Mouse (Mus musculus) heart, embryonic 16.5 days (tissue): Measurements from ENCODE around the gene Spindoc. TPM values are rescaled to one million over a fixed set of nuclear protein-coding genes. Genes with fewer than 3 reads are reported as not detected.
A peak's percentile ranks its signal among the peaks of the same experiment; 100 is the strongest.
"Not testable (repeated sequence)": the region's sequence is repeated elsewhere in the genome, so short reads cannot be mapped to it uniquely, and the experiment has no call there.

Experiments used
- ATAC-seq: fragments of 200-750 bp; cut with Nextera tagmentation; replicated peaks from 2 replicates; pipeline ENCODE4 v1.8.0; 2017; ENCODE audit warnings: moderate number of reproducible peaks; ENCODE audit not compliant: insufficient read depth, low FRiP score; ENCODE audit errors: extremely low read depth
- H3K27ac ChIP-seq: fragments of 300-500 bp; sonication (generic); 2 replicates; pipeline ENCODE4 v1.5.1; 2014; ENCODE audit warnings: mild to moderate bottlenecking, low read length, control low read depth, moderate library complexity
- H3K27me3 ChIP-seq: fragments of 300-500 bp; sonication (generic); 2 replicates; pipeline ENCODE4 v1.6.1; 2014; ENCODE audit warnings: low read length, mixed read lengths; ENCODE audit not compliant: control insufficient read depth, insufficient read depth
- H3K36me3 ChIP-seq: fragments of 300-500 bp; sonication (generic); 2 replicates; pipeline ENCODE4 v1.6.1; 2014; ENCODE audit not compliant: control insufficient read depth, insufficient read depth
- H3K4me1 ChIP-seq: fragments of 300-500 bp; sonication (generic); 2 replicates; pipeline ENCODE4 v1.6.1; 2014; ENCODE audit warnings: low read length, mixed read lengths; ENCODE audit not compliant: control insufficient read depth, insufficient read depth
- H3K4me2 ChIP-seq: fragments of 300-500 bp; sonication (generic); 2 replicates; pipeline ENCODE4 v1.6.1; 2014; ENCODE audit warnings: low read depth, mild to moderate bottlenecking, control low read depth, low read length
- H3K4me3 ChIP-seq: fragments of 300-500 bp; sonication (generic); 2 replicates; pipeline ENCODE4 v1.5.1; 2014; ENCODE audit warnings: mild to moderate bottlenecking, control low read depth, low read length
- H3K9ac ChIP-seq: fragments of 300-500 bp; sonication (generic); 2 replicates; pipeline ENCODE4 v1.6.1; 2014; ENCODE audit warnings: low read length, control low read depth
- H3K9me3 ChIP-seq: fragments of 300-500 bp; sonication (generic); replicated peaks from 2 replicates; pipeline ENCODE4 v1.6.1; 2016; ENCODE audit warnings: low read length; ENCODE audit not compliant: control insufficient read depth
- WGBS: fragments of 180-500 bp; shearing (Covaris S2); extraction: QIAGEN DNeasy Blood & Tissue Kit; methylation state at CpG from one replicate; pipeline ENCODE4 v1.1.7; 2014; 5-methylcytosine and 5-hydroxymethylcytosine counted together
- polyA plus RNA-seq: library from polyadenylated mRNA; unstranded; fragments of >200 nt; fragmentation: Nextera tagmentation; extraction: Ambion mirVana; gene quantifications from 2 replicates; pipeline ENCODE4 v1.2.1, GENCODE M21; 2015

Gene Spindoc
- polyA plus RNA-seq, 1 experiment from 2014 or later: 15.0 TPM

- Histone ChIP-seq H3K4me3 (no peak overlapping the region), H3K9ac (no peak overlapping the region), H3K4me2 (no peak overlapping the region), H3K27me3 (no peaks in the 10 kb centered on the region; the same call in 1 of the 2 replicates), H3K4me1 (peaks cover 8% of the 10 kb centered on the region), H3K9me3 (peaks cover 5% of the 10 kb centered on the region), H3K27ac (no peak overlapping the region), H3K36me3 (no peaks in the 10 kb centered on the region)
- ATAC-seq: no peak
- 52% methylated on average over 9 of the region's 9 CpGs for WGBS
These were observed 21.9 kb upstream of the Spindoc start for GRCm38 (mm10) chr19:7404623-7405229.

- Histone ChIP-seq H3K9ac (no peak overlapping the region), H3K27me3 (peaks cover 3% of the 10 kb centered on the region; the same call in 1 of the 2 replicates), H3K9me3 (peaks cover 7% of the 10 kb centered on the region; the same call in 1 of the 2 replicates), H3K4me3 (no peak overlapping the region), H3K4me2 (0 out of 2 replicates have a peak overlapping the region, but pooled peaks have one; percentile 2), H3K36me3 (no peaks in the 10 kb centered on the region), H3K4me1 (peaks cover 8% of the 10 kb centered on the region), H3K27ac (peak overlapping the region; percentile 41)
- WGBS: 47% methylated on average over 11 of the region's 11 CpGs
- no peak for ATAC-seq
These were observed 17.8 kb upstream of the Spindoc start for GRCm38 (mm10) chr19:7400635-7401034.

DNA sequence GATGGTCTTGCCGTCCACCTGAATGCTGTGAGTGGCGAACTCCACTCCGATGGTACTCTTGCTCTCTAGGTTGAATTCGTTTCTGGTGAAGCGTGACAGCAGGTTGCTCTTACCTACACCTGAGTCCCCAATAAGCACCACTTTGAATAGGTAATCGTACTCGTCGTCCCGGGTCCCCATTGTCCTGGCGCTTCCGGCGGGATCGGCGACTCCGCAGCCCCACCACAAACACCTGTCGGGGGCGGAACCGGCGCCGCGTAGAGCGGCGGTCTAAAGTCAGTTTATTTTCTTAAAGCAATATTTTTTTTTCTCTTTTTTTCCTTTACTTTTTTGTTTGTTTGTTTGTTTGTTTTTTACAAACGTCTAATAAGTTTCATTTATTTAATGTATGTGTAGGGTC, 16.1 kb upstream of the Spindoc start:
- H3K9me3 ChIP-seq: peaks cover 17% of the 10 kb centered on the region
- not testable (repeated sequence) for H3K9ac ChIP-seq, H3K27me3 ChIP-seq, ATAC-seq, H3K36me3 ChIP-seq, H3K4me1 ChIP-seq, H3K27ac ChIP-seq, H3K4me3 ChIP-seq, H3K4me2 ChIP-seq
- 36% methylated on average over 24 of the region's 24 CpGs for WGBS

- not testable (repeated sequence) for H3K4me2 ChIP-seq, H3K27me3 ChIP-seq, ATAC-seq, H3K27ac ChIP-seq, H3K36me3 ChIP-seq, H3K9ac ChIP-seq, H3K4me1 ChIP-seq, H3K4me3 ChIP-seq
- peaks cover 17% of the 10 kb centered on the region for H3K9me3 ChIP-seq
- 66% methylated on average over 9 of the region's 10 CpGs for WGBS
These were observed 14.4 kb upstream of the Spindoc start for GRCm38 (mm10) chr19:7396867-7397826.

GRCm38 (mm10) chr19:7388488-7388887, 5.7 kb upstream of the Spindoc start:
- Histone ChIP-seq H3K4me1 (peaks cover 9% of the 10 kb centered on the region), H3K27ac (no peak overlapping the region), H3K9me3 (peaks cover 15% of the 10 kb centered on the region), H3K36me3 (peaks cover 6% of the 10 kb centered on the region), H3K9ac (no peak overlapping the region), H3K4me3 (no peak overlapping the region), H3K27me3 (no peaks in the 10 kb centered on the region), H3K4me2 (no peak overlapping the region)
- 76% methylated on average over 6 of the region's 6 CpGs for WGBS
- ATAC-seq: no peak

GRCm38 (mm10) chr19:7386042-7386441, 3.2 kb upstream of the Spindoc start:
- peaks cover 16% of the 10 kb centered on the region for H3K4me1 ChIP-seq
- peaks cover 6% of the 10 kb centered on the region for H3K36me3 ChIP-seq
- H3K9me3 ChIP-seq: peaks cover 15% of the 10 kb centered on the region
- ATAC-seq: no peak
- H3K27me3 ChIP-seq: no peaks in the 10 kb centered on the region
- WGBS: 71% methylated on average over 2 of the region's 2 CpGs
- H3K4me3 ChIP-seq: no peak overlapping the region
- no peak overlapping the region for H3K27ac ChIP-seq
- H3K9ac ChIP-seq: no peak overlapping the region
- H3K4me2 ChIP-seq: no peak overlapping the region

DNA sequence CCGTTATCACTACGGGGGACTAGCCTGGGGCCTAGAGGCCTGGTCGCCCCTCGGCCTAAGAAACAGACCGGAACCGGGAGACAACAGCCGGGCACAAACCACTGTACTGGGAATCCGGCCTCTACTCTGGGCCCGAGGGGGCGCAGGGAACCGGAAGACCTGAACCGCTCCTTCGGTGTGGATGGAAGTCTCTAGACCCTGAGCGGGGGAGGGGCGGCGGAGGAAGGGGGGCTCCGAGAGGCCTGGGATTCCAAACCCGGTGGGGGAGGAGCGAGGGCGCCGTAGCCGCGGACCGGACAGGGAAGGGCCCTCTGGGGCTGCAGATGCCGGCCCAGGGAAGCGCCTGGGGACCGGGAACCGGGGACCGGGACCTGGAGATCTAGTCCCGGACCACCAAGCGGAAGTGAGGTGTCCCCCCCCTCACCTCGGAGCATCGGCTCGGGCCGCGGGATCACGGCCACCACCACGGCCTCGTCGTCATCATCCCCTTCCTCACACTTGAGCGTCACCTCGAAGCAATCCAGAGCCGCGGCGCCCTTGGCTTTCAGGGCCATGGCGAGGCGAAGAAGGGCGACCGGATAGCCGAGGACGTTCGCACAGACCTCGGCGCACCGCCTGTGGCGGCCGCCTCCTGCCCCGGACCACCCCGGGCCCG, 419 bp downstream of the Spindoc start:
- no peaks in the 10 kb centered on the region for H3K27me3 ChIP-seq
- 0% methylated on average over 59 of the region's 60 CpGs for WGBS
- H3K4me1 ChIP-seq: peaks cover 19% of the 10 kb centered on the region

GRCm38 (mm10) chr19:7381906-7382247, 917 bp downstream of the Spindoc start:
- Histone ChIP-seq H3K9me3 (peaks cover 5% of the 10 kb centered on the region), H3K27ac (peak overlapping the region; percentile 93), H3K9ac (peak overlapping the region; percentile 93), H3K4me3 (peak overlapping the region; percentile 86), H3K36me3 (peaks cover 8% of the 10 kb centered on the region), H3K4me2 (peak overlapping the region; percentile 77), H3K27me3 (no peaks in the 10 kb centered on the region), H3K4me1 (peaks cover 19% of the 10 kb centered on the region)
- WGBS: 5% methylated on average over 8 of the region's 8 CpGs
- ATAC-seq: no peak

More for the DNA sequence above, 419 bp downstream of the Spindoc start:
- Histone ChIP-seq H3K4me3 (peak overlapping the region; percentile 86), H3K9ac (peak overlapping the region; percentile 93), H3K36me3 (peaks cover 8% of the 10 kb centered on the region), H3K4me2 (peak overlapping the region; percentile 77), H3K9me3 (peaks cover 5% of the 10 kb centered on the region), H3K27ac (peak overlapping the region; percentile 93)
- peak; percentile 68 for ATAC-seq
